Mouse (Mus musculus) v-Abl transformed pro-B cells (cell line): ENCODE measurements at regions not wholly inside any gene's neighbourhood (a gene's known extent, or its start where the extent isn't known, plus 50 kb on each side); places are given as distances from the start of the nearest gene placed in this dataset.

Experiments
- in situ Hi-C, 2 experiments: fragments of 400-800 bp; cut with MboI; formaldehyde crosslinking; loops; one replicate each; pipeline ENCODE4 v1.15.1; 2025; ENCODE audit not compliant: unreplicated experiment in 2 of 2

GRCm38 (mm10) chr1:155000301-155000700, 99.1 kb downstream of the Ier5 start:
- in situ Hi-C loops = loop anchor here (10.0 to 25.0 kb wide), 5 partner anchors 116 to 1113 kb away; partner anchors contain the start of genes Glul (in 2 of the 2), Teddm1a (in 2 of the 2) and Cacna1e (in 1 of the 2)

- in situ Hi-C loops = loop anchor here (10.0 to 25.0 kb wide), 5 partner anchors 115 to 1112 kb away; partner anchors contain the start of genes Glul (in 2 of the 2), Teddm1a (in 2 of the 2) and Cacna1e (in 1 of the 2)
Observed at GRCm38 (mm10) chr1:154999501-155000131, 99.8 kb downstream of the Ier5 start.

DNA sequence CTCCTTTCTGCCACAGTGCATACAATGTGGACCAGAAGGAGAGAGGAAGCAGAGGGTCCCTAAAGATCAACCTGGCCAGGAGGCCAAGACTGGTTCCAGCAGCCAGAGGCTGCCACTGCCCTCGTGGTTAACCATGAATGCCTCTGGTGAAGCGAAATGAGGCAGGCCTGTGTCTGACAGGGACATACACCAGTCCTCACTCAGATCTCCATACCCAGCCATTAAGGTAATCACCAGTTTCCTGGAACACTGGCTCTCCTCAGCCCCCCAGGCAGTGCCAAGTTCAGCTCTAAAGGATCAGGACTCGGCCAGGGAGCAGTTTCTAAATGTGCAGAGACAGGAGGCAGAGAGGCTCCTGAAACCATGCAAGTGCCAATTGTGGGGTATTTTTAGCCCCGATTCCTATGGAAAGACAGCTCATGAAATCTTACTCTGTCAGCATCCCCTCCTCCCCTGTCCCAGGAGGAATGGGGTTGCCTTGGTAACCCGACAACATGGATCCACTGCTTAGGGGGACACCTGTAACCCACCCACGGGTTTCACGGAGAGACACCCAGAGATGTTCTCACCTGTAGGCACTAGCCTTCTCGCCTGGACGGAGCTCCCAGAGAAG, 103.6 kb downstream of the Ier5 start:
- in situ Hi-C loops = no loop called here

GRCm38 (mm10) chr1:154993927-154994856, 105.2 kb downstream of the Ier5 start:
- in situ Hi-C loops = no loop called here

DNA sequence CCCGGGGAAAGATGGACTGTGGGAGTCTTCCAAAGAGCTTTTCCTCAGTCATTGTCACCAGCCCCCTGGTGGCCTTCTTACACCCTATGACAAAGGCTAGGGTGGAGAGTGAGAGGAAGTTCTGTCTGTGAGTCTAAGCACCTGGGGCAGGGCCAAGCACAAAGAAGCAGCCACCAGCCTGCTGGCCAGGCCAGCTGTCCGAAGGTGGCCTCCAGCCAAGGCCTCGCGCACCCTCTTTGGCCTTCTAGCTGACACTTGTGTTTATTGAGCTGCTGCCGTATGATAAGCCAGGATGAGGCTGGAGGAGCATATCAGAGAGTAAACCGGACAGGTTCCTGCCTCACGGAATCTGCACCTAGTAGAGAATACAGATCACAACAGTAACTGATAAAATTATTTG, 99.0 kb upstream of the Cacna1e start:
- in situ Hi-C loops = no loop called here

- in situ Hi-C loops = no loop called here
Observed at GRCm38 (mm10) chr1:154982836-154983235, 98.5 kb upstream of the Cacna1e start.

DNA sequence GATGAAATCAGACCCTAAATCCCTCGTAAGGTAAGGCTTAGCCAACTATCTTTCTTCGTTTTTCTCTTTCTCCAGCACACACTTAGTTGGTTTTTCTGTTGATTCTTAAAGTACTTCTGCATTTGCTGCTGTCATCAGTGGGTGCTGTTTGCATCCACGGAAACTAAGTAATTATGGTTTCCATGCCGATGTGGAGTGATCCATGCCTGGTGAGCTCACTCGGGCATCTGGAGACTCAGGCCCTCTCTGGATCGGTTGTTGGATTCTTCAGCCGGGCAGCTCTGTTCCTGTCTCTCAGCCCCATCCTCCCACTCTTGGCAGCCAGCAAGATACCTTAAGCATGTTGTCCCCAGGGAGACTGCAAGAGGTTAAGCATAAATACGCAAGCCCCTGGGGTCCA, 97.4 kb upstream of the Cacna1e start:
- in situ Hi-C loops = no loop called here

GRCm38 (mm10) chr1:154975732-154976131, 91.4 kb upstream of the Cacna1e start:
- in situ Hi-C loops = no loop called here

DNA sequence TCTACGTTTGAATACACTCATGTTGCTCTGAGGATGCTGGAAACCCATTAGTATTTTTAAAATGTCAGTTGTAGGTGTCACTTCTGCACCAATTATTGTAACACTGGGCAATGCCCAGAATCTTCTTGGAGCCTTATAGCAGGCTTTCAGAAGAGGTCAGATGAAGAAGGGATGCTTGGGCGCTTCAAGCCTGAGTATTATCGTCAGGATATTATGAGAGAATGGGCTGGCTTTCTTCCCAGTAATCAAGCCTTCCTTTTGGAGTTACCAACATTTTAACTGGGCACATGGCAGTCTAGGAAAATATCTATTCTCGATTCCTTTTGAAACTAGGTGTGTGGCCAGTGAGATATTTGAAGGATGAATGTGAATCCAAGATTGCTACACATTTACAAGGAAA, 77.0 kb upstream of the Cacna1e start:
- in situ Hi-C loops = no loop called here

DNA sequence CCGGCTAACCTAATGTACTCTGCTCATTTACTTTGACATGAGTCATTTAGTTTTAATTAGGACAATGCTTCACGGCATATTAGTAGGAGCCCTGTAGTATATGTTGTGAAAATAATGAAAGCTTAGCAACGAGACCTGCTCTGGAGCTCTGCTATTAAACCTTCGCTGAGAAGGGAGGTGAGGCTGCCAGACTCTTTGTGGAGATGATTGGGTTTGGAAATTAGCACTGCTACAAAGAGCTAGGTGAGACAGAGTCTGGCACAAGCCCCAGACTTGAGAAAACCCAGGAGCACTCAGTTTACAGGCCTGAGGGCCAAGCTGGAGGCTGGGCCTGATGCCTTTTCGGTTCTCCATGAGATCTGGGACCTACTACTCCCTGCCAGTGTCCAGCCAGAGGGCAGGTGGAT, 72.3 kb upstream of the Cacna1e start:
- in situ Hi-C loops = no loop called here

- in situ Hi-C loops = no loop called here
Observed at GRCm38 (mm10) chr1:154952679-154953078, 68.4 kb upstream of the Cacna1e start.
